Mouse (Mus musculus): ENCODE data around the gene Smbd1. TPM values are rescaled to one million over a fixed set of nuclear protein-coding genes. Genes with fewer than 3 reads are reported as not detected.
A peak's percentile ranks its signal among the peaks of the same experiment; 100 is the strongest.

The Smbd1 gene
- polyA plus RNA-seq, 1 experiment from 2014 or later = not detected

GRCm38 (mm10) chr16:32824061-32824460 is 13.8 kb upstream of the Smbd1 start:
- Histone ChIP-seq H3K4me1 (peaks cover 49% of the 10 kb centered on the region), H3K9me3 (no peaks in the 10 kb centered on the region), H3K4me3 (no peak overlapping the region), H3K27ac (no peak overlapping the region), H3K36me3 (peaks cover 60% of the 10 kb centered on the region), H3K27me3 (ENCODE audit: insufficient read depth, poor library complexity, severe bottlenecking) (no peaks in the 10 kb centered on the region)
- DNase-seq (ENCODE audit: low spot score) = no peak
- 93% methylated on average over 13 of the region's 13 CpGs for WGBS

GRCm38 (mm10) chr16:32823487-32823886 is 13.2 kb upstream of the Smbd1 start:
- Histone ChIP-seq H3K9me3 (no peaks in the 10 kb centered on the region), H3K27ac (peak overlapping the region; percentile 84; the same call in 1 of the 2 replicates), H3K27me3 (ENCODE audit: insufficient read depth, poor library complexity, severe bottlenecking) (no peaks in the 10 kb centered on the region), H3K4me3 (no peak overlapping the region), H3K4me1 (peaks cover 53% of the 10 kb centered on the region), H3K36me3 (peaks cover 54% of the 10 kb centered on the region)
- 92% methylated on average over 8 of the region's 8 CpGs for WGBS
- no peak for DNase-seq (ENCODE audit: low spot score)

- DNase-seq (ENCODE audit: low spot score) = no peak
- Histone ChIP-seq H3K4me3 (peak overlapping the region; percentile 29; the same call in 1 of the 2 replicates), H3K27me3 (ENCODE audit: insufficient read depth, poor library complexity, severe bottlenecking) (no peaks in the 10 kb centered on the region), H3K4me1 (peaks cover 53% of the 10 kb centered on the region), H3K9me3 (no peaks in the 10 kb centered on the region), H3K36me3 (peaks cover 49% of the 10 kb centered on the region), H3K27ac (peak overlapping the region; percentile 84; the same call in 1 of the 2 replicates)
- 72% methylated on average over 5 of the region's 5 CpGs for WGBS
These were observed 12.6 kb upstream of the Smbd1 start for GRCm38 (mm10) chr16:32822881-32823280.

DNA sequence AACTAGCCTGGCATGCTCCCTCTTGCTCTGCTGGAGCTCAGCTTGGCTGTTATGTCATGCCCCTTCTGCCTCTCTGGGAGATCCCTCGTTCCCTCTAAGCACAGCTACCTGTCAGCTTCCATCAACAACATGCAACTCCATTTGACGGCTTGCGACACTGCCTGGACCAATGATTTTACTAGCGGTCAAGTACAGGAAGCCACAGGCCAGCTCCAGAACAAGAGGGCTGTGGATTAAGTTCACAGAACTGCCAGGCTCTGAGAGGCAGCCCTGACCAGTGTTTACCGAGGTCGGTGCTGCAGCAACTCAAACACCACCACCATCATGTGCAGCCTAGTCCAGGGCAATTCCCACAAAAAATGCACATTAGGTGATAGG is 12.2 kb upstream of the Smbd1 start:
- Histone ChIP-seq H3K27ac (peak overlapping the region; percentile 84), H3K4me1 (peaks cover 53% of the 10 kb centered on the region), H3K27me3 (ENCODE audit: insufficient read depth, poor library complexity, severe bottlenecking) (no peaks in the 10 kb centered on the region), H3K4me3 (peak overlapping the region; percentile 29), H3K36me3 (peaks cover 45% of the 10 kb centered on the region), H3K9me3 (no peaks in the 10 kb centered on the region)
- peak; percentile 79 for DNase-seq (ENCODE audit: low spot score)
- WGBS = 53% methylated on average over 6 of the region's 6 CpGs

- Histone ChIP-seq H3K27me3 (ENCODE audit: insufficient read depth, poor library complexity, severe bottlenecking) (no peaks in the 10 kb centered on the region), H3K4me3 (peak overlapping the region; percentile 29; the same call in 1 of the 2 replicates), H3K36me3 (peaks cover 40% of the 10 kb centered on the region), H3K4me1 (peaks cover 53% of the 10 kb centered on the region), H3K9me3 (no peaks in the 10 kb centered on the region), H3K27ac (peak overlapping the region; percentile 84)
- peak; percentile 94 for DNase-seq (ENCODE audit: low spot score)
- 26% methylated on average over 10 of the region's 10 CpGs for WGBS
These were observed 11.6 kb upstream of the Smbd1 start for GRCm38 (mm10) chr16:32821772-32822449.

GRCm38 (mm10) chr16:32818441-32818840 is 8.2 kb upstream of the Smbd1 start:
- WGBS = 87% methylated on average over 5 of the region's 5 CpGs
- DNase-seq (ENCODE audit: low spot score) = no peak
- peaks cover 64% of the 10 kb centered on the region for H3K4me1 ChIP-seq
- H3K4me3 ChIP-seq = no peak overlapping the region
- H3K9me3 ChIP-seq = no peaks in the 10 kb centered on the region
- H3K36me3 ChIP-seq = peaks cover 6% of the 10 kb centered on the region
- peak overlapping the region; percentile 18; the same call in 1 of the 2 replicates for H3K27ac ChIP-seq
- H3K27me3 ChIP-seq (ENCODE audit: insufficient read depth, poor library complexity, severe bottlenecking) = no peaks in the 10 kb centered on the region

GRCm38 (mm10) chr16:32818036-32818435 is 7.8 kb upstream of the Smbd1 start:
- DNase-seq (ENCODE audit: low spot score) = no peak
- H3K36me3 ChIP-seq = peaks cover 2% of the 10 kb centered on the region
- no peak overlapping the region for H3K27ac ChIP-seq
- WGBS = 89% methylated on average over 4 of the region's 4 CpGs
- H3K9me3 ChIP-seq = no peaks in the 10 kb centered on the region
- no peaks in the 10 kb centered on the region for H3K27me3 ChIP-seq (ENCODE audit: insufficient read depth, poor library complexity, severe bottlenecking)
- H3K4me1 ChIP-seq = peaks cover 60% of the 10 kb centered on the region
- no peak overlapping the region for H3K4me3 ChIP-seq

GRCm38 (mm10) chr16:32815160-32815605 is 4.9 kb upstream of the Smbd1 start:
- H3K36me3 ChIP-seq = no peaks in the 10 kb centered on the region
- DNase-seq (ENCODE audit: low spot score) = peak; percentile 79
- 6% methylated on average over 6 of the region's 6 CpGs for WGBS
- H3K4me3 ChIP-seq = peak overlapping the region; percentile 50
- no peaks in the 10 kb centered on the region for H3K9me3 ChIP-seq
- peaks cover 37% of the 10 kb centered on the region for H3K4me1 ChIP-seq
- H3K27ac ChIP-seq = peak overlapping the region; percentile 86
- H3K27me3 ChIP-seq (ENCODE audit: insufficient read depth, poor library complexity, severe bottlenecking) = no peaks in the 10 kb centered on the region

- DNase-seq (ENCODE audit: low spot score) = no peak
- peak overlapping the region; percentile 50 for H3K4me3 ChIP-seq
- peaks cover 33% of the 10 kb centered on the region for H3K4me1 ChIP-seq
- no peaks in the 10 kb centered on the region for H3K36me3 ChIP-seq
- no peaks in the 10 kb centered on the region for H3K27me3 ChIP-seq (ENCODE audit: insufficient read depth, poor library complexity, severe bottlenecking)
- 18% methylated on average over 14 of the region's 14 CpGs for WGBS
- peak overlapping the region; percentile 86 for H3K27ac ChIP-seq
- H3K9me3 ChIP-seq = no peaks in the 10 kb centered on the region
These were observed 4.3 kb upstream of the Smbd1 start for GRCm38 (mm10) chr16:32814539-32814938.

DNA sequence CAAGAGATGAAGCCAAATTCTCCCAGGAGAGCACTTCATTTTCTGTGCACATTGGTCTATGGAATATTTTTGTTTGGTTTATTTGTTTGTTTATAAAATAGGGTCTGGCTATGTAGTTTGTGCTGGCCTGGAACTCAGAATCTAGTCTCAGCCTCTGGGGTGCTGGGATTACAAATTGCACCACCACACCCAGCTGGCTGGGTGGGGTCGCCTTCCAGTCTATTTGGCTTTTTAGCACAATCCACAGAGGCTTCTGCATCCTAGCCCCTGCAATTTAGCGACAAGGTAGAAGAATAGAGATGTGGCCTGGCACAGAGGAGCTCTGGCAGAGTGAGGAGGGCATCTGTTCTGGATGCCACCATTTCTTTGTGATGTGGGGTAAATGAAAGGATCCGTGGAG is 3.5 kb upstream of the Smbd1 start:
- peaks cover 26% of the 10 kb centered on the region for H3K4me1 ChIP-seq
- DNase-seq (ENCODE audit: low spot score) = no peak
- H3K4me3 ChIP-seq = no peak overlapping the region
- no peaks in the 10 kb centered on the region for H3K9me3 ChIP-seq
- H3K27me3 ChIP-seq (ENCODE audit: insufficient read depth, poor library complexity, severe bottlenecking) = no peaks in the 10 kb centered on the region
- no peaks in the 10 kb centered on the region for H3K36me3 ChIP-seq
- 62% methylated on average over 3 of the region's 3 CpGs for WGBS
- H3K27ac ChIP-seq = no peak overlapping the region

- Histone ChIP-seq H3K4me1 (peaks cover 25% of the 10 kb centered on the region), H3K36me3 (no peaks in the 10 kb centered on the region), H3K9me3 (no peaks in the 10 kb centered on the region), H3K4me3 (peak overlapping the region; percentile 33), H3K27ac (no peak overlapping the region), H3K27me3 (ENCODE audit: insufficient read depth, poor library complexity, severe bottlenecking) (no peaks in the 10 kb centered on the region)
- 47% methylated on average over 9 of the region's 9 CpGs for WGBS
- no peak for DNase-seq (ENCODE audit: low spot score)
These were observed 3.1 kb upstream of the Smbd1 start for GRCm38 (mm10) chr16:32813362-32813761.

GRCm38 (mm10) chr16:32812888-32813361 is 2.6 kb upstream of the Smbd1 start:
- H3K36me3 ChIP-seq = no peaks in the 10 kb centered on the region
- H3K27me3 ChIP-seq (ENCODE audit: insufficient read depth, poor library complexity, severe bottlenecking) = no peaks in the 10 kb centered on the region
- peaks cover 26% of the 10 kb centered on the region for H3K4me1 ChIP-seq
- peak; percentile 89 for DNase-seq (ENCODE audit: low spot score)
- H3K4me3 ChIP-seq = peak overlapping the region; percentile 33
- no peak overlapping the region for H3K27ac ChIP-seq
- 2% methylated on average over 9 of the region's 9 CpGs for WGBS
- H3K9me3 ChIP-seq = no peaks in the 10 kb centered on the region

DNA sequence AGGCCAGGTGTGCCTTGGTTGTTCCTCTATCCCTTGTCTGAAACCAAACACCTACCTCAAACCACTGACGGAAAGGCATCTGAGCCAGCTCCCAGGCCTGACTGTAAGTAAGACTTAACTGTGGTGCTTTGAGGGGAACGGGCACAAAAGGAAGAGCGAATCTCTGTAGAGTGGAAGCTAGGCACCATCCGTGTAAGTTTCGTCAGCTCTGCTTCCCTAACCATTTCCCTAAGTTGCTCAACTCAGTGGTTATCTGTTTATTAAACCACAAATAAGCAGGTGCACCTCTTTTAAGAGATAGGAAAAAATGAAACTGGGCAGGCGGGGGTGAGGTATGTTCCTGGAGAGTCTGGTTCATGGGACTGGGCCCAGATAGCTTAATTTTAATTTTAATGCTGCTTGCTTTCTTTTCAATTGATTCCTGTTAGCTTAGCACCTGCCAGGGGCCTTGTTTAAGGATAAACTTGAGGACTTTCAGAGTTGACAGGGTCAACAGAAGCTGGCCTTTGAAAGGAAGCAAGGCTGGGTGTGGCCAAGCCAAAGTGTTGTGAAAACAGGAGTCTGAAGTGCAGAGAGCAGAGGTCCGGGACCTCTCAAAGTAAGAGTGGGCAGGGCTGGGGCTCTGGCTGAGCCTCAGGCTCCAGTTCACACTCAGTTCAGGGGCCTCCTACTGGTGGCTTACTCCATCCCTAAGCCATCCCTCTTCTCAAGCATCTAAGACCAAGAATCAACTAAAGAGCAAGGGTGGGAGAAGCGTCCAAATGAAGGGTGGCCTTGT is 2.7 kb downstream of the Smbd1 start:
- no peaks in the 10 kb centered on the region for H3K9me3 ChIP-seq
- 51% methylated on average over 8 of the region's 8 CpGs for WGBS
- no peak for DNase-seq (ENCODE audit: low spot score)
- no peaks in the 10 kb centered on the region for H3K36me3 ChIP-seq
- H3K27ac ChIP-seq = no peak overlapping the region
- peaks cover 42% of the 10 kb centered on the region for H3K4me1 ChIP-seq
- no peak overlapping the region for H3K4me3 ChIP-seq
- no peaks in the 10 kb centered on the region for H3K27me3 ChIP-seq (ENCODE audit: insufficient read depth, poor library complexity, severe bottlenecking)
